Mouse (Mus musculus) midbrain, postnatal 0 days (tissue): ENCODE results near the gene Tigd4. TPM values are rescaled to one million over a fixed set of nuclear protein-coding genes. Genes with fewer than 3 reads are reported as not detected.
"Not testable (repeated sequence)": the region's sequence is repeated elsewhere in the genome, so short reads cannot be mapped to it uniquely, and the experiment has no call there.

Experiments used
- ATAC-seq: fragments of 200-750 bp; cut with Nextera tagmentation; 2 replicates; pipeline ENCODE4 v1.8.0; 2017; ENCODE audit warnings: moderate number of reproducible peaks, mild to moderate bottlenecking, moderate TSS enrichment, moderate library complexity; ENCODE audit not compliant: low FRiP score
- DNase-seq: peaks from one replicate; pipeline ENCODE4 v3.0.0-alpha.2; 2015; ENCODE audit warnings: low spot score
- H3K27ac ChIP-seq: fragments of 300-500 bp; sonication (generic); 2 replicates; pipeline ENCODE4 v1.5.1; 2014; ENCODE audit warnings: low read depth, mild to moderate bottlenecking, low read length, mixed read lengths
- H3K27me3 ChIP-seq: fragments of 300-500 bp; sonication (generic); 2 replicates; pipeline ENCODE4 v1.6.1; 2014; ENCODE audit warnings: low read length, control low read depth, mixed read lengths; ENCODE audit not compliant: insufficient read depth
- H3K36me3 ChIP-seq: fragments of 300-500 bp; sonication (generic); 2 replicates; pipeline ENCODE4 v1.6.1; 2014; ENCODE audit warnings: low read length, control low read depth, mixed read lengths; ENCODE audit not compliant: insufficient read depth
- H3K4me1 ChIP-seq: fragments of 300-500 bp; sonication (generic); 2 replicates; pipeline ENCODE4 v1.6.1; 2014; ENCODE audit warnings: mild to moderate bottlenecking, control low read depth, antibody characterized with exemption, low read length, mixed read lengths; ENCODE audit not compliant: insufficient read depth
- H3K4me2 ChIP-seq: fragments of 300-500 bp; sonication (generic); 2 replicates; pipeline ENCODE4 v1.6.1; 2014; ENCODE audit warnings: low read depth, mild to moderate bottlenecking, low read length, mixed read lengths; ENCODE audit not compliant: poor library complexity, severe bottlenecking
- H3K4me3 ChIP-seq: fragments of 300-500 bp; sonication (generic); 2 replicates; pipeline ENCODE4 v1.5.1; 2014; ENCODE audit warnings: low read depth, mild to moderate bottlenecking, low read length, moderate library complexity
- H3K9ac ChIP-seq: fragments of 300-500 bp; sonication (generic); replicated peaks from 2 replicates; pipeline ENCODE4 v1.6.1; 2014; ENCODE audit warnings: mild to moderate bottlenecking, low read length, moderate library complexity, mixed read lengths; ENCODE audit not compliant: poor library complexity, severe bottlenecking
- H3K9me3 ChIP-seq: fragments of 300-500 bp; sonication (generic); 2 replicates; pipeline ENCODE4 v1.6.1; 2016; ENCODE audit warnings: low read length, control low read depth
- CTCF ChIP-seq: IDR thresholded peaks from 2 replicates; pipeline ENCODE4 v1.5.1; 2016; ENCODE audit warnings: antibody characterized with exemption, mild to moderate bottlenecking
- WGBS: fragments of 180-500 bp; shearing (Covaris S2); extraction: QIAGEN DNeasy Blood & Tissue Kit; methylation state at CpG from one replicate; pipeline ENCODE4 v1.1.7; 2014; 5-methylcytosine and 5-hydroxymethylcytosine counted together
- polyA plus RNA-seq: library from polyadenylated mRNA; unstranded; fragments of >200 nt; fragmentation: Nextera tagmentation; extraction: Ambion mirVana; gene quantifications from 2 replicates; pipeline ENCODE4 v1.2.1, GENCODE M21; 2015
- total RNA-seq: library from RNA; depleted of rRNA; stranded (reverse); fragments of >200 nt; gene quantifications from 2 replicates; pipeline ENCODE4 v1.2.3, GENCODE M21; 2014; rRNA removed

Tigd4 gene
- total RNA-seq, result not detected in 2 replicates
- polyA plus RNA-seq, result not detected in 2 replicates

GRCm38 (mm10) chr3:84593274-84593673 is at the start of gene Tigd4:
Gene Tigd4 (plus strand): TSS chr3:84593574.
- DNase-seq, result no peak
- no peaks in the 10 kb centered on the region for H3K27me3 ChIP-seq
- H3K4me1 ChIP-seq, result no peaks in the 10 kb centered on the region
- H3K9ac ChIP-seq, result no peak within 1 kb of the TSS
- TF ChIP-seq CTCF, result no peak
- WGBS, result 89% methylated on average over 2 of the region's 2 CpGs
- H3K4me3 ChIP-seq, result no peak within 1 kb of the TSS
- H3K4me2 ChIP-seq, result no peak within 1 kb of the TSS
- ATAC-seq, result no peak
- H3K9me3 ChIP-seq, result no peaks in the 10 kb centered on the region
- H3K36me3 ChIP-seq, result no peaks in the 10 kb centered on the region
- H3K27ac ChIP-seq, result no peak within 1 kb of the TSS

GRCm38 (mm10) chr3:84547177-84547576 is 46.2 kb upstream of the Tigd4 start:
- 80% methylated on average over 8 of the region's 8 CpGs for WGBS
- H3K4me2 ChIP-seq, result no peak overlapping the region

GRCm38 (mm10) chr3:84555780-84556179 is 37.6 kb upstream of the Tigd4 start:
- no peak overlapping the region for H3K4me2 ChIP-seq
- no peaks in the 10 kb centered on the region; the same call in 1 of the 2 replicates for H3K4me1 ChIP-seq
- no peak overlapping the region for H3K4me3 ChIP-seq
- no peak for TF ChIP-seq CTCF
- ATAC-seq (no peak), DNase-seq (no peak)
- no peak overlapping the region for H3K27ac ChIP-seq
- no peaks in the 10 kb centered on the region for H3K9me3 ChIP-seq
- no peaks in the 10 kb centered on the region for H3K36me3 ChIP-seq
- H3K9ac ChIP-seq, result no peak overlapping the region
- H3K27me3 ChIP-seq, result no peaks in the 10 kb centered on the region
- WGBS, result 91% methylated on average over 3 of the region's 3 CpGs

More at GRCm38 (mm10) chr3:84547177-84547576, 46.2 kb upstream of the Tigd4 start:
- Histone ChIP-seq H3K27ac (no peak overlapping the region), H3K27me3 (no peaks in the 10 kb centered on the region), H3K9me3 (no peaks in the 10 kb centered on the region), H3K4me3 (no peak overlapping the region), H3K4me1 (no peaks in the 10 kb centered on the region), H3K9ac (no peak overlapping the region), H3K36me3 (no peaks in the 10 kb centered on the region)
- no peak for TF ChIP-seq CTCF
- ATAC-seq (no peak), DNase-seq (no peak)

- no peaks in the 10 kb centered on the region for H3K9me3 ChIP-seq
- no peak for TF ChIP-seq CTCF
- H3K4me3 ChIP-seq, result no peak overlapping the region
- DNase-seq, result no peak
- no peaks in the 10 kb centered on the region; the same call in 1 of the 2 replicates for H3K4me1 ChIP-seq
- H3K36me3 ChIP-seq, result no peaks in the 10 kb centered on the region
- H3K4me2 ChIP-seq, result no peak overlapping the region
- 97% methylated on average over 3 of the region's 3 CpGs for WGBS
- no peak for ATAC-seq
- no peak overlapping the region for H3K27ac ChIP-seq
- no peaks in the 10 kb centered on the region for H3K27me3 ChIP-seq
- H3K9ac ChIP-seq, result no peak overlapping the region
Measured at GRCm38 (mm10) chr3:84558301-84558700, 35.1 kb upstream of the Tigd4 start.

GRCm38 (mm10) chr3:84562911-84563310 is 30.5 kb upstream of the Tigd4 start:
- not testable (repeated sequence) for H3K9me3 ChIP-seq, H3K27me3 ChIP-seq, H3K36me3 ChIP-seq, ATAC-seq, H3K9ac ChIP-seq, H3K4me3 ChIP-seq, H3K4me1 ChIP-seq, H3K27ac ChIP-seq, DNase-seq, H3K4me2 ChIP-seq
- WGBS, result 97% methylated on average over 2 of the region's 2 CpGs

GRCm38 (mm10) chr3:84563415-84563814 is 30.0 kb upstream of the Tigd4 start:
- no peaks in the 10 kb centered on the region for H3K27me3 ChIP-seq
- WGBS, result 93% methylated on average over 4 of the region's 4 CpGs
- H3K9ac ChIP-seq, result no peak overlapping the region

More at GRCm38 (mm10) chr3:84563415-84563814, 30.0 kb upstream of the Tigd4 start:
- DNase-seq (no peak), ATAC-seq (no peak)
- Histone ChIP-seq H3K4me2 (no peak overlapping the region), H3K36me3 (no peaks in the 10 kb centered on the region), H3K4me3 (no peak overlapping the region), H3K27ac (no peak overlapping the region), H3K4me1 (no peaks in the 10 kb centered on the region), H3K9me3 (no peaks in the 10 kb centered on the region)
- TF ChIP-seq CTCF, result no peak
